Mouse (Mus musculus) retina, adult 2 months (tissue): ENCODE results near the gene C130074G19Rik.

Source experiments
- DNase-seq: peaks from one replicate; pipeline ENCODE4 v3.0.0-alpha.2; 2012; ENCODE audit warnings: low read depth, low spot score

The C130074G19Rik gene

DNA sequence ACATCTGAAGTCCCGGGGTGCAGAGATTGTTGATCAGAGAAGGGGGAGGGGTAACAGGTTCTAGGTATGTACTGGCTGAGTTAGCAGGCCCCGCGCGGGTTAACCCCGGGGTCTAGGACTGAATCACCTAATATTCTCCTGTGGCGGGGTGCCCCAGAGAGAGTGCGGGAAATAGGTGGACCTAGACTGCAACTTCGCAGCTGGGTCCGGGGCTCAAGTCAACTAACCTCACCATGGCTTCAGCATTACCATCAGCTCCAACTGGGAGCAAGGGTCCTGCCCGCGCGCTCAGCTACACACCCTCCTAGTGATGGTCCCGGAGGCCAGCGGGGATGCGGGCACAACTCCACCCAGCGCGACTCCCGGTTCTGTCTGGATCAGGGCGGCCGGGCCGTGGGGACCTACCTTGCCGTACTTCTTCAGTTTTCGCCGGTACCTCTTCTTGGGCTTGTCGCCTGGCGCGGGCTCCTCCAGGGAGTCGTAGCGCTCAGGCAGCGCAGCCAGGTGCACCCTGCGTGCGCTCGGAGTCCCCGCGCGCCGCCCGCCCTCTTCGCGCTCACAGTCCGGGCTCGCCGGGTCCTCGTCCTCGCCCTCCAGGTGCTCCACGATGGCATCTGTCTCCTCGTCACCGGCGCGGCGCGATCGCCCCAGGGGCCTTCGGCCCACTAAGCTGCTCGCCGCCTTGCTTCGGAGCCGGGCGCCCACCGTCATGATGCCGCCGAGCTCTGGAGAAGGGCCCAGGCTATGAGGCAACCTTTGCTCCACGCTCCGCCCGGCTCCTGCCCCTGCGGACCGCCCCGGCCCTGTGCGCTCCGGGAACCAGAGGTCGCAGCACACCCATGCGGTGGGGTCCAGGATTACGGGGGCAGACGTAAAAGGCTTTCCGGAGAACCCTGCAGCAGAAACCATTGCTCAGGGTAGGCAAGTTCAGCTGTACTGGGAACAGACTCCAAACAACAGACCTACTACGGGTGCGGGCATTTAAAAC, at the start of gene C130074G19Rik:
TSS of gene C130074G19Rik (minus strand) at position 938 of the 988 bp plus-strand sequence.
- DNase-seq = no peak

DNA sequence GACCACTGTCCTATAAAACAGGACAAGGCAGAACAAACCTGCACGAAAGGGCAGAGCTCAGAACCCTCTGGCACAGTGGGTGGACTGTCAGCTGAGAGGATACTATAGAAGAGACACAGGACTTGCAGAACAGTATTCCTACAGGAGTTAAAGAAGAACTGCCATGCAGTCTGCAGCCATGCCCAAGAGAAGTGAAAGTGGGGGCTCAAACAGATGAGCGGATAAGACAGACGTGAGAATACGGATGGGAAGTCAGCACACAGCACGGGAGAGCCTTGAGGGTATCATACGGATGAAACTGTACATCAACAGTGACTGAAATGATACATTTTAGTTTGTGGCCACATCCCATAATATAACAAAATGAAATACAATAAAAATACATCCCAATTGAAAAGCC, 48.1 kb upstream of the C130074G19Rik start:
- DNase-seq = no peak

DNA sequence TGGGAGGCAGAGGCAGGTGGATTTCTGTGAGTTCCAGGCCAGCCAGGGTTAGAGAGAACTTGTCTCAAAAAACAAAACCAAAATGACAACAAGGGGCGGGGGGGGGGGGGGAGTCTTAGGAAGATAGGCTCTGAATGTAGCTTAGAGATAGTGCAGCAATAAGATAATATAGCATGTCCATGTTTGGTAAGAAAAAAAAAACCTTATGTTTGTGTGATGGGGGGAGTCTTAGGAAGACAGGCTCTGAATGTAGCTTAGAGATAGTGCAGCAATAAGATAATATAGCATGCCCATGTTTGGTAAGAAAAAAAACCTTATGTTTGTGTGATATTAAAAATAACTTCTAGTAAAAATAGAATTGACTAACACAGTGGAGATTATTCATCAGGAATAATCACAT, 45.4 kb upstream of the C130074G19Rik start:
- no peak for DNase-seq

DNA sequence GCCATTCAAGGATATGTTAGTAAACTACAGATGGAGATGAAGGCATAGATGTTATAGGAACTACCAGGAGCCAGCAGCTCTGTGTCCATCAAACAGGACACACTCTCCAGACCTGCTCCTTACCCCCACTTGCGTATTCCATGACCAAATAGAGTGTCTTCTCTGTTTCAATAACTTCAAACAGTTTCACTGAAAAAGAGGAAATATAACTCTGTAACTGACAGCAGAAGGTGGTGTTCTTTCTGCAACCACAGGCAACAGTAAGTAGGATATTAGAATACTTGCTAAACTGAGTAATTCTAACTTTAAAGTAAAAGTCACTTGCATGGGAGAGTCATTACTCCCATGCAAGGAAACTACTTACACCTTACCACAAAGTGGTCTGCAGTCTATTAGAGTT, 44.9 kb upstream of the C130074G19Rik start:
- no peak for DNase-seq

DNA sequence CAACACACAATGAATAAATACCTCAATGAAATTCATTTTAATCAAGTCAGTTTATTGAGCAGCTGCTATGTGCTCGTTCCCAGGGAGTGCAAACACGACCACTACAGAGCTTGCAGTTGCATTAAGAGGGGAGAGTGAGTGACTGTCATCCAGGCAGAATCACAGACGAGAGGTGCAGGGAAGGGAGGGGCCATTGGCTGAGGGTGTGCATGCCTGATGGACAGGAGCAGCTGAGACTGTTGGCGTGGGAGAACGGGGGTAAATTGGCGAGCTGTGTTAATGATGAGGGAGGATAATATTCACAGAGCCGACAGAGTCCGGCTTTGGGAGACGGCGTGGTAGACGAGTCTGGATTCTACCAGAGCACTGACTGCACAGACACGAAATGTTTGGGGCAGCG, 39.8 kb upstream of the C130074G19Rik start:
- no peak for DNase-seq

DNA sequence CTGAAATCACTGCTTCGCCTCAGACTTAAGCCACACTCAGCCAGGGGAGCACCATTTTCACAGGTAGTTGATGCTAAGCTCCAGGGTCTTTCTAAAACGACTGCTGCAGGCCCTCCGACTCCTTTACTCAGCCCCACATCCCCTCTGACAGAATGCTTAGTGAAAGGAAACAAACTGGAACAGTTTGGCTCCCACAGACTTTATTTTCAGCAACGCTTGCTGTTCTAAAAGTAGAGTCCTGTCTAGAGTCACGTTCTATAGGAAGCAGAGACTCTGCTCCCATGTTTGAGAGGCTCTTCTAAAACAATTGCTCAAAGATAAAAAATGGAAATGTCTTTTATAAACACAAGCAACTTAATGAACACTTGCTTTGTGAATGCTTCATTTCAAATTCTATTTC, 37.0 kb upstream of the C130074G19Rik start:
- DNase-seq = no peak

DNA sequence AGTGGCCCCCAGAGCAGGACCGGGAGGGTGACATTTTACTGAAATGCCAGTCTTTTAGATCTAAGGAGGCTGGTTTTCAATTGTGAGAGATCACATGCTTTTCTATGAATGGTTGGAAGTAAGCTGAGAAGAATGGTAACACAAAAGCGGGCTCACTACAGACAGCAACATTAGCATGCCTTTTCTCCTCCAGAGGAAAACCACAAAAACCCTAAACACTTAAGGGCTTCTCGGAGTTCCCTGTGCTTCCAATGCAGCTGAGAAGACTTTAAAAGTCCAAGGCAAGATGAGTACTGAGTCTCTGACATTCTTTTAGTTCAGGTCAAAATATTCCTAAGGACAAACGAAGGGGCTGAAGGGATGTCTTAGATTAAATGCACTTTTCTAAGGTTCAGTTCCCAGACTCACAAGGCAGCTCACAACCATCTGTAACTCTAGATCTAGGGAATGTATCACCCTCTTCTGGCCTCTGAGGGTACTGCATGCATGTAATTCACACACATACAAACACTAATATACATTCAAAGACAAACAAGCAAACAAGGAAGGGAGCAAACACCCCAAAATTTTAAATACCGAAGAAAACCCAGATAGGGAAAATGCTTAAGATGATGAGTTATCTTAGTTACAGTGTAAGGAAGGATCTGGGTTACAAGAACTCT, 35.3 kb upstream of the C130074G19Rik start:
- DNase-seq = no peak

DNA sequence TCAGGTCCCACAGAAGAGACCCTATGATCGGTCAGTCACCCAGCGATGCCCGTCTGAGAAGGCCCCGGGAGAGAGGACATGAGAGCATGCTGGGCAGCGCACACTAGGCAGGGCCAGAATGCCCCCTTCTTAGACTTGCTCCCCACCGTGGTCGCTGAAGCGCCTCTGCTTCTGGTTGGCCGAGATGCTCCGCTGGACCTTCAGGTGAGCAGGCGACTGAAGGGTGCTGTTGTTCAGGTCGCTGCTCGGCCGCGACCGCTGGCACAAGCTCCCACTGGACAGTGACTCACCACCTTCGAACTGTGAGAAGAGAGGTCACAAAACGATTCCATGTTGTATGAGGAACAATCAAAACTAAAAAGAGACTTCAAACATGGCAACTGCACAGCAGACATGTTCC, 29.3 kb upstream of the C130074G19Rik start:
- DNase-seq = no peak

DNA sequence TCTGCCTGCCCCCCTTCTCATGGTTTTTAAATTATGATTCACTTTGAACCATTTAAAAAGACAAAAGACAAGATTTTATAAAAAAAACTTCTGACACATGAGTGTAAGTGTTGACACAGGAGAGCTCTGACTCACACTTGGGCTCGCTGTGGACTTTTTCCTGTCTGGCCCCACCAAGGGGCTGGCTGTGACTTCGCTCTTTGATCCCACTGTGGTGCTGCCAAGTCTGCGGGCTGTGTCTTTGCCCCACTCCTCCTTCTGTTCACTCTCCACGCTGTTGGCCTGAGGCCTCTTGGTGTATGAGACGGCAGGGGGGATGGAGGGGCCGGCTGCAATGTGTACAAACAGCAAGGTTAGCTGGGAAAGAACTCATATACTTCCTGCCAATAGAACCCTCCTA, 28.8 kb upstream of the C130074G19Rik start:
- no peak for DNase-seq

DNA sequence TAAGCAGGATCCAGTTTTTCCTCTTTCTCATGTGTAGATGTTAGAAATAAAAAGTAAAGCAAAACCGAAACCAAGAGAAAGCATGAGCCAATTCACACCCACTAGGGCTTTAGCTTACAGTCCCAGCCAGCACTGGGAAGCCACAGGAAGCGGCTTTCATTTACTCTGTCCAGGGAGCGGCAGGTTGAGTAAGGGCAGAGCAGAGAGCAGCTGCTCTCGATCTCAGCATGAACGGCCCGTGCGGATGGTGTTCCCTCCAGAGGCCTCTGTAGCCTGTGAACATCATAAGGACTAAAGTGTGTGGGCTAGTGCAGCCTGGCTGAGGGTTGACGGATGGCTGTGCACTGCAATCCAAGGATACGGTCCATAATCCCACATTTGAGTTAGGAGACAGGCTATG, 25.5 kb upstream of the C130074G19Rik start:
- no peak for DNase-seq

DNA sequence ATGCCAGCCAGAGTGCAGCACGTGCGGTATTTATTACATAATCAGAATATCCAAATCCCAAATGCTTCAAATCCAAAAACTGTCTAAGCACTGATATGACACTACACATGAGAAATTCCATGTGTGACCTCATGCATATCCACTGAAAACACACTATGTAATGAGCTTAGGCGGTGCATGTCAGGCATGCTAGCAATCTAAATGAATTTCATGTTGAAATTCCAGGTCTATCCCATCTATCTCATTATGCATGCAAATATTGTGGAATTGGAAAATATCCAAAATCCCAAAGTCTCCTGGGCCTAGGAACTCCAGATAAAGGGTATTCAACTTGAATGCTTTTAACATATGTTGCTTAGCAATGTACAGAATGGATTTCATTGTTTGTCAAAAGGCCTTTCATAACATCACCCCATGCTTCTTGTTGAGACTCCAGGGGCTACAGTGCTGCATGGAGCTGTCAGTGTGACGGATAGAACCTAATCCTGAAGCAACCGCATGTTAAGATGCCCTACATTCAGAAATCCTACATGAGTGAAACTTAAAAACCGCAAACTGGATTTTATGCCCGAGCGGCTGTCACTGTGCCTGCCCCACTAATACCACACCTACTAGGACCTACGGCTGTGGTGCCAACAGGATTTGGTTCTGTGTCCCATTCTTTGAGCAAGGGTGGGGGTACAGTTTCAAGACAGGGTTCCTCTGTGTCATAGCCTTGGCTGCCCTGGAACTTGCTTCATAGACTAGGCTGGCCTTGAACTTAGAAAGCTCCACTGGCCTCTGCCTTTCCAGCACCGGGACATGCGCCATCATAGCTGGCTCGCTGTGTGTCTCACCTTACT, 23.1 kb upstream of the C130074G19Rik start:
- no peak for DNase-seq

DNA sequence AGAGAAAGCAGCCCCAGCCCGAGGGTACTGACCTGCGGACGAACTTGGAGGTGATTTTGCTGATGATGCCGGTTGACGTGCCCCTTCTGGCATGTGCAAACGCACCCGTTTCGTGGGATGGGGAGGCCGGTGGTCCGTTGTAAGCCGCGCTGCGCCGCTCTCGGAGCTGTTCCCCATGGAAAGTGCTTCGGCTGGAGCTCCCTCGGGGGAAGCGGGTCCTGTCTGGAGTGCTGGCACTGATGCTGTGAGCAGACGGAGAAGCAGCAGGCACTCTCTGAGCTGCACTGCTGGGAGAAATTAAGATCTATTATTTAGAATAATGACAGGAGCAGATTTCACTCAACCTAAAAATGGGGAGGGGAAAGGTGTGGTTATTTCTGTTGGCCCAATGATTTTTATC, 22.4 kb upstream of the C130074G19Rik start:
- DNase-seq = no peak

DNA sequence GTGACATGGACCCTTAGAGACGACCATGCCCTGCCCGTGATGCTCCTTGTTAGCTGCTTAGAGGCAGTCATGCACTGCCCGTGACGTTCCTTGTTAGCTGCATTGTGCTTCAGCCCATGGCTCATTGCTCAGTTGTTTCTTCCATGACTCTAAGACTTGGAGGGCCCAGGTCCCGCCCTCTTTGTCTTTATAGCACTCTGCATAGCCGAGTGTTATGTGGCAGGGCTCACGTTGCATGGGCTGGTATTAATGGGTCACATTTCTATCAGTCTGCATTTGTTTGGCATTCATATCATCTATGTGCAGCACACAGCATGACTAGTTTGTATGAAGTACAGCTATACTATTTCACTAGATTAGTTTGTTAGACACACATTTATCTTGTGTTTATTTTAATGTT, 20.7 kb upstream of the C130074G19Rik start:
- DNase-seq = no peak

DNA sequence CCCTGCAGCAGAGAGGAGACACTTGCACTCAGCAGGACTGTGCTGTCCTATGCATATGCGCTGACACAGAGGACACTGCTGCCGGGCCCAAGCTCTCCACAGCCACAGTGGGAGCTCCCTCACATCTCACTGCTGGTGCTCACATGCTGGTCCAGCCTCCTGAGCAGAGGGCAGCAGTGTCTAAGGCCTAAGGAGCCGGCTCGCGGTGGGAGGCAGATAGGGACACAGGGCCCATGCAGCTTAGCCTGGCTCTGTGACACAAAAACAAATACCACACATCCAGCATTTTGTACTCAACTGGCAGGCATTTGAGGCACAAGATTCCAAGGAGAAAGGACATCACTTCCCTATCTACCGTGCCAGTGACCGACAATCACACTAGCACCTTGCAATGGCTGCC, 19.9 kb upstream of the C130074G19Rik start:
- no peak for DNase-seq

DNA sequence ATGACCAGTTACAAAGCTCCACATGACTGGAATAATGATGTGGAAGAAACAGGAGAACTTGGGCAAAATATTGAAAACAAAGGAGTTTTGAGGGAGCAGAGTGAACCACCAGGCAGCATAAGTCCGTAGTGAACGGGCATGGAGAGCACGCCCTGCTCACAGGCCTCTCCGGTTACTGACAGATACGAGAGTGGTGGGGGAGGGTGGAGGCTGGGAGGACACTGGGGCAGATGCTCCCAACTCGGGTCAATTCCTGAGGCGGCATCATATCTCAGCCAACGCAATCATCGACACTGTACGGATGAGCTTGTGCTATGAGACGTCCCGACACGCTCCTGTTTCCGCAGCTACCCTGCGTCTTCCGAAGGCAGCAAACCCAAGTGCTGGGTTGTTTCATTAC, 14.3 kb upstream of the C130074G19Rik start:
- no peak for DNase-seq

DNA sequence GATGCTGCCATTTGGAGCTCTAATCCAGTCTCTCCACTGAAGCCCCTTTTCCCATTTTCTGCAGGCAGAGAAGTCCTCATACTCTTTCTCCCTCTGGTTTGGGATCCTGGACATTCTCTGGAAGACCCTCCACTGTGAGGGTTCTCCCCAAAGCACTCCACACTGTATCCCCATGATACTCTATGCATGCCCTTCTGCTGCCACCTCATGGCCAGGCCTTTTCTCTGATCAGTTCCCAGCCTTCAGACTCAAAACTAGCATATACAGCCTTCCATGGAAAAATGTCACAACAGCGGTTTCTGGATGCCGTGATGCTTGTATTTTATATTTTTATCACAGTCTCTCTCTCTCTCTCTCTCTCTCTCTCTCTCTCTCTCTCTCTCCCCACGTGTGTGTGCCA, 9.0 kb upstream of the C130074G19Rik start:
- DNase-seq = no peak

DNA sequence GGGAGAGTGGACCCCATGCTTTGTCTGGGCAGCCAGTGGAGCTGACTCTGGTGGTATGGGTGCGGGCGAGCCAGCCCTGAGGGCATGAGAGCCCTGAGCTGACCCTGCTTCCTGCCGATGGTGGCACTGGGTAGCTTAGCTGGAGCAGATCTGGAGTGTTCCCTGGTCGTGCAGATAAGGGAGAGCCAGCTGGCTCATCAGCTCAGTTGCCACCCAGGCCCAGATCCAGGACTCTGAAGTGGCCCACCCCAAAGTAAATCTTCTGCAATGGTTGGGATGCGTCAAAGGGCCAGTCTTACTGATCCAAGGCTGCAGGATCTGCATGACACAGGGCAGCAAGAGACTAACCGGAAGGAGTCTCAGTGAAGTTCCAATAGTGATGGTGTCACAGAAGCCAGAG, 6.4 kb upstream of the C130074G19Rik start:
- no peak for DNase-seq

DNA sequence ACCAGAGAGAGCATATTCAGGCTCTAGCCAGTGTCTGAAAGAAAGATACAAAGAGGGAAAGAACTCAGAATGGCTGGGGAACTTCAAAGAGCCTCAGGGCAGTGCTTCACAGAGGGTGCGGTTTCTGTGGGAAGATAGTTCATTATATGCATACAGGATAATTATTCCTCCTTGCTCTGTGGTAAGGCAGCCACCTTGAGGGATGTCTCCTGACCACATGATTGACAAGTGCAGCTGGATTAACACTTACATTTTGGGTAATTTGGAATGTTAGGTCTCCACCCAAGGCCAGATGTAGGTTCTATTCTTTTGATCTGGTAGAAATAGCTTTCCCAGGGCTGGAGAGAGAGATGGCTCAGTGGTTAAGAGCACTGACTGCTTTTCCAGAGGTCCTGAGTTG, 3.1 kb upstream of the C130074G19Rik start:
- DNase-seq = no peak

DNA sequence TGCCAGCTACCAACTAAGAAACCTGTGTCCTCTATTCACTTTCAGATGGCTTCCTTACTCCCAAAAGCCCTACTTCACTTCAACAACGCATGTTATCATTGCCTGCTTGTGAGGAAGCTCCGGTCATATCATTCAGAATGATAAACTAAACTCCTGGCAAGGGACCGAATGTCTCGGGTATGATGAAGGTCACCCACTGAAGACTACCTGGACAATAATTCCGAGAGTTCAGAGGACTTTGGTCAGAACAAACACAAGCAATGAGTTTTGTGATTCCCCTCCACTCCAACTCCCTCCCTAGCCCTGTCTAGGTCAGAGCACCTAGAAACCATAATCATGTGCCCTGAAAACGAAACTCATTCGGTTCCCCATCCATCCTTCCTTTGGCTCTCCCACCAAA, 1.2 kb downstream of the C130074G19Rik start:
- no peak for DNase-seq

DNA sequence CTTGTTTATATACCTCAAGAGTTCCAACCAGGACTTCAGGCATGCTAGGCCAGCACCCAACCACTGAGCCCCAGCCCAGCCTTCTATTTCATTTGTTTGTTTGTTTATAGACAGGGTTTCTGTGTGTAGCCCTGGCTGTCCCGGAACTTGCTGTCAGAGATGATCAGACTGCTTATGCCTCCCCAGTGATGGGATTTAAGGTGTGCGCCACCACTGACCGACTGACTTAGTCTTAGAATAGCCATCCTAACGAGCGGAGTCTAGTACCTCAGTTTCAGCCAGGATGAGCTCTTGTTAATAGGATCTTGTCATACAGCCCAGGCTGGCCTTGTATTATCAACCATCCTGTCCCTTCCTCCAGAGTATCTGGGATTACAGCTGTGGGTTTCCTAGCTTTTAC, 1.8 kb downstream of the C130074G19Rik start:
- no peak for DNase-seq

DNA sequence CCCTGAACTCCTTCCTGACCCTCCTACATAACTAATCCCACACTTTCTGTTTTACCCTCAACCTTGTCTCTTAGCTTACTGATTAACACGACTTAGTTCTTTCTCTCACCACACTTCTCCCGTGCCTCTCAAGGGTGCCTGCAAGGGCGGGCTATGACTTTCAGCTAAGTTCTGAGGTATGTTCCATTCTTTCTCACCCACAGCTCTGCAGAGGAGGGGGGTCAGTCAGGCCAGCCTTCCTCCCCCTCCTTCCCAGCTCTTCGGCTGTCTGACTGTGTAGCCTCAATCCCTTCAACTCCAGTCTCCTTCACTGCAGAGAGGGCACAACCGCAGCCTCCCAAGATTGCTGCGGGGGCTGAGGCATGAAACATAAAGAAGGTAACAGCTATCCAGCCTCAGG, 4.2 kb downstream of the C130074G19Rik start:
- DNase-seq = no peak

DNA sequence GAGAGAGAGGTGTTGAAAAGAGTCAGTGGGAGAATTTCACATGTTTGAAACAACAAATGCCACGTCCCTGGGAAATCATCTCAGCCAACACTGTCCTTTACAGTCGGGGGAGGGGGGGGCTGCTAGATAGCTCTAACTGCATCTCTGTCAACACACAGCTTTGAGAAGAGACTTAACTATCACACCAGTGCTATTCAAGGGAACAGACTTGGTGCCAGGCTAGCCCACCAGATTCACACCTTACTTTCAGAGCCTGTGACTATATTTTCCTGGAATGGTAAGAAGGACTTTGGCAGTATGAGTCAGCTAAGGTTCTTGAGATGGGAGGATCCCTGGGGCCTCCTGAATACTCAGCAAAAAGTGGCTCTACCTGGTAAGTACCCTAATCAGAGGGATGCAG, 5.7 kb downstream of the C130074G19Rik start:
- DNase-seq = no peak
